Mouse (Mus musculus): ENCODE data around the gene Rrp1b.

GRCm38 (mm10) chr17:32092895-32093294, 57.0 kb downstream of the Rrp1b start:
- TF ChIP-seq TAL1 (IDR thresholded peaks at IDR 0.05; ENCODE audit: low read length) (no peak), GATA1 (IDR thresholded peaks at IDR 0.05; ENCODE audit: low read length) (no peak)

Measured in erythroblast, embryonic 14.5 days (primary cell).